Mouse (Mus musculus): Measurements from ENCODE around the gene Crybb2. TPM values are rescaled to one million over a fixed set of nuclear protein-coding genes. Genes with fewer than 3 reads are reported as not detected.

Crybb2 gene
- polyA plus RNA-seq, 1 experiment from 2014 or later: not detected

- Histone ChIP-seq H3K4me3 (ENCODE audit: low read length) (no peak overlapping the region), H3K9ac (ENCODE audit: low read depth, low read length) (no peak overlapping the region), H3K4me1 (ENCODE audit: control insufficient read depth, insufficient read depth, low read length) (peaks cover 9% of the 10 kb centered on the region), H3K36me3 (ENCODE audit: control insufficient read depth, insufficient read depth, low read length) (no peaks in the 10 kb centered on the region), H3K27ac (ENCODE audit: low read depth, low read length) (no peak overlapping the region), H3K9me3 (ENCODE audit: control insufficient read depth, low read length) (no peaks in the 10 kb centered on the region), H3K4me2 (replicated peaks; ENCODE audit: low read depth, low read length) (no peak overlapping the region), H3K27me3 (ENCODE audit: control insufficient read depth, insufficient read depth, low read length) (no peaks in the 10 kb centered on the region)
- no peak for ATAC-seq (ENCODE audit: low FRiP score, low TSS enrichment)
- 73% methylated on average over 15 of the region's 15 CpGs for WGBS
Observed at GRCm38 (mm10) chr5:113031201-113031754, 38.6 kb downstream of the Crybb2 start.

GRCm38 (mm10) chr5:113030082-113030481, 39.8 kb downstream of the Crybb2 start:
- H3K27me3 ChIP-seq (ENCODE audit: control insufficient read depth, insufficient read depth, low read length): no peaks in the 10 kb centered on the region

GRCm38 (mm10) chr5:113026706-113027105, 43.2 kb downstream of the Crybb2 start:
- no peak overlapping the region for H3K27ac ChIP-seq (ENCODE audit: low read depth, low read length)
- H3K36me3 ChIP-seq (ENCODE audit: control insufficient read depth, insufficient read depth, low read length): no peaks in the 10 kb centered on the region
- no peak for ATAC-seq (ENCODE audit: low FRiP score, low TSS enrichment)
- no peaks in the 10 kb centered on the region for H3K9me3 ChIP-seq (ENCODE audit: control insufficient read depth, low read length)
- no peaks in the 10 kb centered on the region for H3K27me3 ChIP-seq (ENCODE audit: control insufficient read depth, insufficient read depth, low read length)
- H3K4me1 ChIP-seq (ENCODE audit: control insufficient read depth, insufficient read depth, low read length): peaks cover 9% of the 10 kb centered on the region
- no peak overlapping the region for H3K4me2 ChIP-seq (replicated peaks; ENCODE audit: low read depth, low read length)
- 72% methylated on average over 5 of the region's 5 CpGs for WGBS
- no peak overlapping the region for H3K4me3 ChIP-seq (ENCODE audit: low read length)
- no peak overlapping the region for H3K9ac ChIP-seq (ENCODE audit: low read depth, low read length)

More at GRCm38 (mm10) chr5:113030082-113030481, 39.8 kb downstream of the Crybb2 start:
- H3K36me3 ChIP-seq (ENCODE audit: control insufficient read depth, insufficient read depth, low read length): no peaks in the 10 kb centered on the region
- no peak for ATAC-seq (ENCODE audit: low FRiP score, low TSS enrichment)
- peaks cover 4% of the 10 kb centered on the region; the same call in 1 of the 2 replicates for H3K4me1 ChIP-seq (ENCODE audit: control insufficient read depth, insufficient read depth, low read length)
- 65% methylated on average over 3 of the region's 3 CpGs for WGBS
- no peak overlapping the region for H3K27ac ChIP-seq (ENCODE audit: low read depth, low read length)
- no peak overlapping the region for H3K4me2 ChIP-seq (replicated peaks; ENCODE audit: low read depth, low read length)
- H3K9me3 ChIP-seq (ENCODE audit: control insufficient read depth, low read length): no peaks in the 10 kb centered on the region
- H3K9ac ChIP-seq (ENCODE audit: low read depth, low read length): no peak overlapping the region
- H3K4me3 ChIP-seq (ENCODE audit: low read length): no peak overlapping the region

GRCm38 (mm10) chr5:113024154-113024764, 45.7 kb downstream of the Crybb2 start:
- Histone ChIP-seq H3K27ac (ENCODE audit: low read depth, low read length) (peak overlapping the region; percentile 65), H3K9ac (ENCODE audit: low read depth, low read length) (peak overlapping the region; percentile 12; the same call in 1 of the 2 replicates), H3K36me3 (ENCODE audit: control insufficient read depth, insufficient read depth, low read length) (no peaks in the 10 kb centered on the region), H3K27me3 (ENCODE audit: control insufficient read depth, insufficient read depth, low read length) (no peaks in the 10 kb centered on the region), H3K4me3 (ENCODE audit: low read length) (no peak overlapping the region), H3K4me2 (replicated peaks; ENCODE audit: low read depth, low read length) (peak overlapping the region; percentile 22), H3K4me1 (ENCODE audit: control insufficient read depth, insufficient read depth, low read length) (peaks cover 9% of the 10 kb centered on the region), H3K9me3 (ENCODE audit: control insufficient read depth, low read length) (no peaks in the 10 kb centered on the region)
- ATAC-seq (ENCODE audit: low FRiP score, low TSS enrichment): peak; percentile 26; the same call in 1 of the 2 replicates
- WGBS: 29% methylated on average over 18 of the region's 18 CpGs

- Histone ChIP-seq H3K4me2 (replicated peaks; ENCODE audit: low read depth, low read length) (no peak overlapping the region), H3K36me3 (ENCODE audit: control insufficient read depth, insufficient read depth, low read length) (no peaks in the 10 kb centered on the region), H3K4me1 (ENCODE audit: control insufficient read depth, insufficient read depth, low read length) (peaks cover 10% of the 10 kb centered on the region; the same call in 1 of the 2 replicates), H3K27ac (ENCODE audit: low read depth, low read length) (no peak overlapping the region), H3K9me3 (ENCODE audit: control insufficient read depth, low read length) (no peaks in the 10 kb centered on the region), H3K4me3 (ENCODE audit: low read length) (no peak overlapping the region), H3K9ac (ENCODE audit: low read depth, low read length) (no peak overlapping the region), H3K27me3 (ENCODE audit: control insufficient read depth, insufficient read depth, low read length) (0 out of 2 replicates have a peak, but pooled peaks cover 3% of the 10 kb centered on the region)
- WGBS: 65% methylated on average over 8 of the region's 8 CpGs
- no peak for ATAC-seq (ENCODE audit: low FRiP score, low TSS enrichment)
Observed at GRCm38 (mm10) chr5:113018190-113018589, 51.7 kb downstream of the Crybb2 start.

GRCm38 (mm10) chr5:113017004-113017403, 52.9 kb downstream of the Crybb2 start:
- Histone ChIP-seq H3K36me3 (ENCODE audit: control insufficient read depth, insufficient read depth, low read length) (no peaks in the 10 kb centered on the region), H3K9ac (ENCODE audit: low read depth, low read length) (no peak overlapping the region), H3K27ac (ENCODE audit: low read depth, low read length) (no peak overlapping the region), H3K4me2 (replicated peaks; ENCODE audit: low read depth, low read length) (no peak overlapping the region), H3K9me3 (ENCODE audit: control insufficient read depth, low read length) (no peaks in the 10 kb centered on the region), H3K4me3 (ENCODE audit: low read length) (no peak overlapping the region), H3K27me3 (ENCODE audit: control insufficient read depth, insufficient read depth, low read length) (0 out of 2 replicates have a peak, but pooled peaks cover 3% of the 10 kb centered on the region), H3K4me1 (ENCODE audit: control insufficient read depth, insufficient read depth, low read length) (peaks cover 10% of the 10 kb centered on the region; the same call in 1 of the 2 replicates)
- no peak for ATAC-seq (ENCODE audit: low FRiP score, low TSS enrichment)
- WGBS: 88% methylated on average over 1 of the region's 1 CpGs

GRCm38 (mm10) chr5:113015236-113016061, 54.5 kb downstream of the Crybb2 start, which contains the start of gene Grk3:
Gene Grk3 (minus strand): TSS chr5:113015791.
- peaks cover 10% of the 10 kb centered on the region; the same call in 1 of the 2 replicates for H3K4me1 ChIP-seq (ENCODE audit: control insufficient read depth, insufficient read depth, low read length)
- H3K27me3 ChIP-seq (ENCODE audit: control insufficient read depth, insufficient read depth, low read length): 0 out of 2 replicates have a peak, but pooled peaks cover 3% of the 10 kb centered on the region
- ATAC-seq (ENCODE audit: low FRiP score, low TSS enrichment): peak; percentile 85
- peak within 1 kb of the TSS; percentile 51; the same call in 1 of the 2 replicates for H3K27ac ChIP-seq (ENCODE audit: low read depth, low read length)
- H3K4me2 ChIP-seq (replicated peaks; ENCODE audit: low read depth, low read length): peak within 1 kb of the TSS; percentile 81
- peak within 1 kb of the TSS; percentile 69 for H3K9ac ChIP-seq (ENCODE audit: low read depth, low read length)
- 3% methylated on average over 34 of the region's 52 CpGs for WGBS
- H3K36me3 ChIP-seq (ENCODE audit: control insufficient read depth, insufficient read depth, low read length): no peaks in the 10 kb centered on the region
- H3K9me3 ChIP-seq (ENCODE audit: control insufficient read depth, low read length): no peaks in the 10 kb centered on the region
- H3K4me3 ChIP-seq (ENCODE audit: low read length): peak within 1 kb of the TSS; percentile 64

- Histone ChIP-seq H3K36me3 (ENCODE audit: control insufficient read depth, insufficient read depth, low read length) (no peaks in the 10 kb centered on the region), H3K4me1 (ENCODE audit: control insufficient read depth, insufficient read depth, low read length) (peaks cover 10% of the 10 kb centered on the region; the same call in 1 of the 2 replicates), H3K27ac (ENCODE audit: low read depth, low read length) (peak overlapping the region; percentile 51; the same call in 1 of the 2 replicates), H3K9ac (ENCODE audit: low read depth, low read length) (peak overlapping the region; percentile 69), H3K4me2 (replicated peaks; ENCODE audit: low read depth, low read length) (peak overlapping the region; percentile 81), H3K4me3 (ENCODE audit: low read length) (peak overlapping the region; percentile 64), H3K27me3 (ENCODE audit: control insufficient read depth, insufficient read depth, low read length) (0 out of 2 replicates have a peak, but pooled peaks cover 3% of the 10 kb centered on the region), H3K9me3 (ENCODE audit: control insufficient read depth, low read length) (no peaks in the 10 kb centered on the region)
- peak; percentile 71 for ATAC-seq (ENCODE audit: low FRiP score, low TSS enrichment)
- WGBS: 2% methylated on average over 14 of the region's 14 CpGs
Observed at GRCm38 (mm10) chr5:113014808-113015235, 55.1 kb downstream of the Crybb2 start.
